Mouse (Mus musculus) cerebellum, adult 9-11 months (tissue): ENCODE measurements around the gene Zfp990.
"Not testable (repeated sequence)": the region's sequence is repeated elsewhere in the genome, so short reads cannot be mapped to it uniquely, and the experiment has no call there.

Experiments used
- DNase-seq: peaks from one replicate; pipeline ENCODE4 v3.0.0; 2022

The Zfp990 gene

GRCm38 (mm10) chr4:145510459-145510858 is at the start of gene Zfp990:
TSS of gene Zfp990 (plus strand) at chr4:145510759.
- DNase-seq, result not testable (repeated sequence)

- not testable (repeated sequence) for DNase-seq
Observed at GRCm38 (mm10) chr4:145463553-145464253, 46.9 kb upstream of the Zfp990 start.

- no peak for DNase-seq
Observed at GRCm38 (mm10) chr4:145478128-145478527, 32.4 kb upstream of the Zfp990 start.

GRCm38 (mm10) chr4:145480699-145481098 is 29.9 kb upstream of the Zfp990 start:
- DNase-seq, result not testable (repeated sequence)

- no peak for DNase-seq
Observed at GRCm38 (mm10) chr4:145489396-145489795, 21.2 kb upstream of the Zfp990 start.

GRCm38 (mm10) chr4:145492132-145492531 is 18.4 kb upstream of the Zfp990 start:
- DNase-seq, result no peak

GRCm38 (mm10) chr4:145493316-145493715 is 17.2 kb upstream of the Zfp990 start:
- DNase-seq, result not testable (repeated sequence)

GRCm38 (mm10) chr4:145514637-145515036 is 4.1 kb downstream of the Zfp990 start:
- DNase-seq, result not testable (repeated sequence)

GRCm38 (mm10) chr4:145515776-145516565 is 5.4 kb downstream of the Zfp990 start:
- DNase-seq, result not testable (repeated sequence)

GRCm38 (mm10) chr4:145517391-145517790 is 6.8 kb downstream of the Zfp990 start:
- not testable (repeated sequence) for DNase-seq

- not testable (repeated sequence) for DNase-seq
Observed at GRCm38 (mm10) chr4:145543861-145544260, 33.3 kb downstream of the Zfp990 start.

- not testable (repeated sequence) for DNase-seq
Observed at GRCm38 (mm10) chr4:145545106-145545505, 34.5 kb downstream of the Zfp990 start.

GRCm38 (mm10) chr4:145545734-145546349 is 35.3 kb downstream of the Zfp990 start:
- DNase-seq, result not testable (repeated sequence)

- not testable (repeated sequence) for DNase-seq
Observed at GRCm38 (mm10) chr4:145546477-145546876, 35.9 kb downstream of the Zfp990 start.

- no peak for DNase-seq
Observed at GRCm38 (mm10) chr4:145556680-145557079, 46.1 kb downstream of the Zfp990 start.

GRCm38 (mm10) chr4:145559505-145560099 is 49.0 kb downstream of the Zfp990 start:
- no peak for DNase-seq

- DNase-seq, result no peak
Observed at GRCm38 (mm10) chr4:145564111-145564821, 53.7 kb downstream of the Zfp990 start.

GRCm38 (mm10) chr4:145570461-145570860 is 59.9 kb downstream of the Zfp990 start:
- DNase-seq, result not testable (repeated sequence)

- not testable (repeated sequence) for DNase-seq
Observed at GRCm38 (mm10) chr4:145576623-145577022, 66.1 kb downstream of the Zfp990 start.

- DNase-seq, result not testable (repeated sequence)
Observed at GRCm38 (mm10) chr4:145580333-145580732, 69.8 kb downstream of the Zfp990 start.

- DNase-seq, result not testable (repeated sequence)
Observed at GRCm38 (mm10) chr4:145585078-145585477, 74.5 kb downstream of the Zfp990 start, which contains the start of gene Gm13212. TSS of gene Gm13212 (plus strand) at chr4:145585166.

GRCm38 (mm10) chr4:145586046-145586445 is 75.5 kb downstream of the Zfp990 start:
- DNase-seq, result not testable (repeated sequence)
